Mouse (Mus musculus) bone marrow, adult 2 months (tissue): ENCODE measurements around the gene Ncbp3. TPM values are rescaled to one million over a fixed set of nuclear protein-coding genes. Genes with fewer than 3 reads are reported as not detected.

Source experiments
- H3K27ac ChIP-seq: fragments of 200-500 bp; 2 replicates; pipeline ENCODE4 v1.5.1; 2012; ENCODE audit warnings: low read depth, mild to moderate bottlenecking, control low read depth, inconsistent platforms, low read length; ENCODE audit not compliant: control insufficient read depth, poor library complexity, insufficient read depth
- H3K4me1 ChIP-seq: fragments of 200-500 bp; 2 replicates; pipeline ENCODE4 v1.6.1; 2011; ENCODE audit warnings: low read length; ENCODE audit not compliant: control insufficient read depth, insufficient read depth
- H3K4me3 ChIP-seq: fragments of 200-500 bp; replicated peaks from 2 replicates; pipeline ENCODE3; 2011; ENCODE audit warnings: mild to moderate bottlenecking, low read depth, low read length, control low read depth; ENCODE audit not compliant: control insufficient read depth
- CTCF ChIP-seq: fragments of 200-500 bp; IDR thresholded peaks from 2 replicates; pipeline ENCODE4 v1.5.1; 2011; ENCODE audit warnings: low read length, control low read depth; ENCODE audit not compliant: control insufficient read depth, insufficient read depth
- POLR2A ChIP-seq: fragments of 200-500 bp; IDR thresholded peaks from 2 replicates; pipeline ENCODE4 v1.6.1; 2011; ENCODE audit warnings: low read depth, mild to moderate bottlenecking, control low read depth, low read length, borderline replicate concordance; ENCODE audit not compliant: control insufficient read depth
- WGBS: fragments of 180-500 bp; shearing (Covaris S2); methylation state at CpG from one replicate; pipeline ENCODE4 v1.1.7; 2018; 5-methylcytosine and 5-hydroxymethylcytosine counted together
- polyA plus RNA-seq: library from polyadenylated mRNA; stranded (reverse); fragments of >200 nt; gene quantifications from 2 replicates; pipeline ENCODE4 v1.2.4, GENCODE M21; 2011; ENCODE audit warnings: low replicate concordance; ENCODE audit not compliant: missing spikeins, insufficient read depth, insufficient read length

The Ncbp3 gene
- polyA plus RNA-seq, 1 experiment: 8.0 TPM

DNA sequence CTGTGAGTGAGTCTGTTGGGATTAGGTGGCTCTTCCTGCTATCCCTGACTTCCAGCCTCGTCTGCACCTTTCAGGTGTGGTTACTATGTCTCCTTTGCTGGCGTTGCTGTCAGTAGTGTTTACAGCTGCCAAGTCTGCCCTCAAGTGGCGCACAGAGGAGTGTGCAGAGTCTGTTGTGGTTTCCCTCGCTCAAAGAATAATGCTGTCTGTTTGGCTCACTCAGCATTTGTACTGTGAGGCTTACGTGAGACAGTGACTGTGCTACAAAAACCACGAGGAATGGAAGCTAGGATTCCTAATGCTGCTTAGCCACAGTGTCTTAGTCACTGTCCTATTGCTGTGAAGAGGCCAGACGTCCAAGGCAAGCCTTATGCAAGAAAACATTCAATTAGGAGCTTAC, 83.4 kb downstream of the Ncbp3 start:
- no peaks in the 10 kb centered on the region; the same call in 1 of the 2 replicates for H3K4me1 ChIP-seq
- WGBS: 23% methylated on average over 7 of the region's 7 CpGs
- TF ChIP-seq POLR2A (no peak), CTCF (peak; percentile 48; the same call in 1 of the 2 replicates)
- no peak overlapping the region for H3K4me3 ChIP-seq
- H3K27ac ChIP-seq: no peak overlapping the region

DNA sequence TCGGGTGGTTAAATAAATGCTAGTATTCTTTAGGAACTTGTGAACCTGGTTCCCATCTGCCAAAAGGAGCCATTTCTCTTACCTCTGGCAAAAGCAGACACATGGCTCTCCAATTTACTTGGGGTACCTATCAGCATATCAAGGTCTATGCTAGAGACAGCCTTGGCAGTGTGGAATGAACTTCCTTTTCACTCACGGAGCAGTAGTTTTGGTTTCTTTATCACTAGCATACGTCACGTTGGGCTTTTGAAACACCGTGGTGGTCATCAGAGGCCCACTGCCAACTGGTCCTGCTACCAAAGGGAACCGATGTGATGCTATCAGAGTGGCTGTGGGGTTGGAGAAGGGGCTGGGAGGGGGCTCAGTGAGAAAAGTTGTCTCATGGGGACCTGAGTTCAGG, 85.4 kb downstream of the Ncbp3 start:
- 32% methylated on average over 6 of the region's 6 CpGs for WGBS
- no peaks in the 10 kb centered on the region; the same call in 1 of the 2 replicates for H3K4me1 ChIP-seq
- H3K4me3 ChIP-seq: no peak overlapping the region
- no peak overlapping the region for H3K27ac ChIP-seq
- TF ChIP-seq POLR2A: no peak
- TF ChIP-seq CTCF: no peak

DNA sequence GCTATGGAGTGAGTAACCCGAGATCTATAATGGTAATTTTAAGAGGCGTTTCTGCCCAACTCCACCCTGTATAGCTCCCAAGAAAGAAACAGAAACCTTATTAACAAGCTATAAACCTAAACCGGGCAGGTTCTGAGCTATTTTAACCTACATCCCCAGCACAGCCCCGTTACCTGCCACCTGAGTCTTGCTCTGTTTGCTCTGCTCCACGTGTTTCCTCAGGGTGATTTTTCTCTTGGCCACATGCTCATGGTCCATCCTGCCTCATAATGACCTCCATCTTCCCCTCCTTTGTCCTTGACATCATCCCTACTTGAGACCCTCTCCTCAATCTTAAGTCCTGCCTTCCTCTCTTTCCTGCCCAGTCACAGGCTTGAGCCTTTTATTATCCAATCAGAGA, 86.6 kb downstream of the Ncbp3 start:
- Histone ChIP-seq H3K4me3 (no peak overlapping the region), H3K27ac (no peak overlapping the region), H3K4me1 (no peaks in the 10 kb centered on the region; the same call in none of the 2 replicates)
- TF ChIP-seq POLR2A (no peak), CTCF (no peak)
- 81% methylated on average over 5 of the region's 5 CpGs for WGBS

DNA sequence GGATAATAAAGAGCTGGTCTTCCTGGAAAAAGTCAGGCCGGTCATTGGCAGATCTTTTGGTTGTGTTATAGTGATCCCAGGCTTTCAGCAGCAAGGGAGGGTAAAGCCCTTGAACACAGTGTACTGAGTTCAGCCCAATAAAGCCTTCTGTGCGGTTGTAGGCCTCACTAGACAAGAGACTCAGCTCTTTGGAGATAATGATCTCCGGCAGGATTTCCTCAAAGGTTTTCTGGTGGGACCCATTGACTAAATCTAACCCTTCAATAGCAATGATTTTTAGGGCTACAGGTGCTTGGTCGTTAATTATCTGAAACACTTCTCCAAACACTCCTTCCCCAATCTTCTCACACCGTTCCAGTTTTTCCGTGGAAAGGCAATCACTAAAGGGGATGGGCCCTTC, 89.0 kb downstream of the Ncbp3 start:
- no peak for TF ChIP-seq CTCF
- TF ChIP-seq POLR2A: no peak

DNA sequence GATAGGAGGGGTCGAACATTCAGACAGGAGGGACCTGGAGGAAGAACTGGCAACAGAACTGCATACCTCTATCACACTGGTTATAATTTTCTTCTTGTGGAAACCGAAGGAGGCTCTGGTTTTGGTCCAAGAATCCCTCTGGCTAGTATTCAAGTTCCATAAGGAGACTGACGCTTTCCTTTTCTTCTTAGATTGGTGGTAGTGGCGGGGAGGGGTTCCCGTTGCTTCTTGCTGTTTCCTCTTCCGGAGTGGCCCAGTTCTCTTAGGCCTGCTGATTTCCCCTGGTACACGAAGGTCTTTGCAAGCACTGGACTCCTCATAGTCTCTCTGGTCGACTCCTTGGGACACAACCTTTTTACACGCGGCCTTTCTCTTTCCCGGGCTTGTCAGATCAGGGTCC, 89.5 kb downstream of the Ncbp3 start:
- no peaks in the 10 kb centered on the region; the same call in none of the 2 replicates for H3K4me1 ChIP-seq
- 0 out of 2 replicates have a peak overlapping the region, but pooled peaks have one; percentile 66 for H3K27ac ChIP-seq
- peak overlapping the region; percentile 95 for H3K4me3 ChIP-seq
- 4% methylated on average over 11 of the region's 11 CpGs for WGBS
- TF ChIP-seq CTCF: no peak
- TF ChIP-seq POLR2A: no peak

More for the DNA sequence above, 89.0 kb downstream of the Ncbp3 start:
- H3K4me3 ChIP-seq: peak overlapping the region; percentile 95
- no peaks in the 10 kb centered on the region; the same call in none of the 2 replicates for H3K4me1 ChIP-seq
- no peak overlapping the region for H3K27ac ChIP-seq
- WGBS: 28% methylated on average over 6 of the region's 6 CpGs

DNA sequence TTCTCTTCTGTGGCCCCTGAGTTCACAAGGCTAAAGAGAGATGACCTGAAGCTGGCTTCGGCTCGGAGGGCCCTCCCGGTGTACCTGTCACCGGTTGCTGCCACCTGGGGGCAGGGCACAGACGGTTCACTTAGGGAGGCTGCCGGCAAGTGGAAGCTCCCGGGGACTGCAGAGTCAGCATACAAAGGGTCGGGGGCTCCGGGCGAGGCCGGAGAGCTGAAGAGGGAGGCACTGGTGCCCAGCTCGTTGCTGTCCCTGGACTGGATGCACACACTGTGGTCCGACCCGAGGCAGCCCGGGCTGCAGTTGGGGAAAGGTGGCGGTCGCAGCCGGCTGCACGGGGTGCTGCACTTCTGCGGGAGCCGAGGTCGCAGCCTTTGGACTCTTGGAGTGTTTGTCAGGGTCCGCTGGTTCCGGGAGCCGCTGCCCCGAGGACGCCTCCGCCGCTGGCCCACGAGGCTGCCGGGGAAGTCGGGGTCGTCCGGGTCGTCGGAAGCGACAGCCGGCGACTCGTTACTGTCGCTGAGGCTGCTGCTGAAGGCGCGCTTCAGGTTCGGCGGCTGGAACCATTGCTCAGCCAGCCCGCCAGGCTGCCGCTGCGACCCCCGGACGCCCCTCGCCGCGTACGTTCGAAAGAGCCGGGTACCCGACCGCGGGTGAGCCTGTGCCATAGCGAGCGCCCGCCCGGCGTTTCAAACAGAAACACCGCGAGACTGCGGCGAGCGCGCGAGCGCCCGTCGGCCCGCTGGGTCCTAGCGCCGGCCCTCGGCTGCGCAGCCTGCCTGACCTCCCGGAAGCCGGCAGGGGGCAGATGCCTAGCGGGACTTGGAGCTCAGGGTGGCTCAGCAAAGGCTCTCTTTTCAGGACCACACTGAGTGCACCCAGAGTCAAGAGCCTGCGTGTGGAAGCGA, 90.3 kb downstream of the Ncbp3 start, which contains the start of gene Haspin:
Haspin (minus strand) TSS at position 704 of the 911 bp plus-strand sequence.
- Histone ChIP-seq H3K4me1 (no peaks in the 10 kb centered on the region; the same call in none of the 2 replicates), H3K4me3 (peak within 1 kb of the TSS; percentile 95), H3K27ac (peak within 1 kb of the TSS; percentile 66; the same call in 1 of the 2 replicates)
- TF ChIP-seq CTCF (peak; percentile 91), POLR2A (peak; percentile 89; the same call in 1 of the 2 replicates)
- under 1% methylated on average over 84 of the region's 84 CpGs for WGBS

Other genes starting within 250 kb of the Ncbp3 start
- gene Atp2a3, start 86.6 kb upstream of the Ncbp3 start, polyA plus RNA-seq: 153 and 281 TPM in 2 replicates
- gene P2rx1, start 48.7 kb upstream of the Ncbp3 start, polyA plus RNA-seq: 19.8 and 31.7 TPM in 2 replicates
- 3.3 and 8.7 TPM in 2 replicates for gene Camkk1, start 28.8 kb upstream of the Ncbp3 start, polyA plus RNA-seq
- 1.2 TPM in 1 of 2 replicates, not detected in the other for gene Itgae, start 42.8 kb downstream of the Ncbp3 start, polyA plus RNA-seq
- 8.7 and 15.2 TPM in 2 replicates for gene Haspin, start 90.5 kb downstream of the Ncbp3 start, polyA plus RNA-seq
- 0.85 TPM in 1 of 2 replicates, not detected in the other for gene P2rx5, start 112.6 kb downstream of the Ncbp3 start, polyA plus RNA-seq
- 34.9 and 46.1 TPM in 2 replicates for gene Emc6, start 129.3 kb downstream of the Ncbp3 start, polyA plus RNA-seq
- 5.4 and 9.9 TPM in 2 replicates for gene Tax1bp3, start 129.3 kb downstream of the Ncbp3 start, polyA plus RNA-seq
- 9.3 and 10.2 TPM in 2 replicates for gene Ctns, start 151.3 kb downstream of the Ncbp3 start, polyA plus RNA-seq
- 0.81 and 1.4 TPM in 2 replicates for gene Shpk, start 151.7 kb downstream of the Ncbp3 start, polyA plus RNA-seq
- not detected in 2 replicates for gene Trpv1, start 186.5 kb downstream of the Ncbp3 start, polyA plus RNA-seq
- not detected in 2 replicates for gene Trpv3, start 219.6 kb downstream of the Ncbp3 start, polyA plus RNA-seq